Mouse (Mus musculus) olfactory bulb, adult 2 months (tissue): ENCODE measurements around the gene Esr1.

ENCODE experiments used
- CTCF ChIP-seq: fragments of 200-500 bp; IDR thresholded peaks from 2 replicates; pipeline ENCODE4 v1.5.1; 2012; ENCODE audit warnings: low read depth, mild to moderate bottlenecking, low read length, moderate library complexity; ENCODE audit not compliant: insufficient read depth
- POLR2A ChIP-seq: fragments of 200-500 bp; IDR thresholded peaks from 2 replicates; pipeline ENCODE4 v1.6.1; 2012; ENCODE audit warnings: mild to moderate bottlenecking, low read depth, low read length, moderate library complexity; ENCODE audit not compliant: insufficient read depth

DNA sequence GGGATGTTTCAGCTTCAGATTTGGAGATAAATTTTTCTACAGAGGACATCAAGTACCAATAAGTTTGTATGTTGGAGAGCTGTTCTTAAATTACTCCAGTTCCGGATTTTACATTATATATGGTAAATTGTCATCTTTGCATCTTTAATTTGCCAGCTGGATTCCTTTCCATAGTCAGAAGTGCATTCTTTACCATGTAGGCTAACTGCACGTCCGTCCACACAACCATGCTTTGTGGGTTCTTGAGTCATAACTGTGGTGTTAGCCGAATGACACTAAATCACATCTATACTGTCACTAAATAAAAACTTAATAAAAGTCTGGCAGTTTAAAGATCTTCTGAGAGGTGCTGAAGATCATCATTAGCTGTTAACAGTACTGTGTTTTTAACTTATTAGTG is 286.4 kb downstream of the Esr1 start:
- no peak for TF ChIP-seq CTCF
- TF ChIP-seq POLR2A = no peak
